Mouse (Mus musculus) left cerebral cortex, adult 6 months (tissue): ENCODE data around the gene Magix. TPM values are rescaled to one million over a fixed set of nuclear protein-coding genes. Genes with fewer than 3 reads are reported as not detected.

ENCODE experiments used
- long read RNA-seq, 2 experiments: library from polyadenylated mRNA; unstranded; transcript quantifications; one replicate each; pipeline ENCODE4 v2.0.0; 2019 to 2020
- polyA plus RNA-seq: library from polyadenylated mRNA; unstranded; fragments of <200 nt; fragmentation: Nextera tagmentation; gene quantifications from 2 replicates; pipeline ENCODE4 v1.2.3, GENCODE M21; 2021

The Magix gene
- 0.20 and 0.41 TPM in 2 replicates for polyA plus RNA-seq
- long read RNA-seq, experiment 1, partial matches to known transcripts: 0 of 2 reads
- long read RNA-seq, experiment 1, other reads (novel, unspliced or antisense): 0 of 2 reads
- long read RNA-seq, experiment 2: 0 reads

DNA sequence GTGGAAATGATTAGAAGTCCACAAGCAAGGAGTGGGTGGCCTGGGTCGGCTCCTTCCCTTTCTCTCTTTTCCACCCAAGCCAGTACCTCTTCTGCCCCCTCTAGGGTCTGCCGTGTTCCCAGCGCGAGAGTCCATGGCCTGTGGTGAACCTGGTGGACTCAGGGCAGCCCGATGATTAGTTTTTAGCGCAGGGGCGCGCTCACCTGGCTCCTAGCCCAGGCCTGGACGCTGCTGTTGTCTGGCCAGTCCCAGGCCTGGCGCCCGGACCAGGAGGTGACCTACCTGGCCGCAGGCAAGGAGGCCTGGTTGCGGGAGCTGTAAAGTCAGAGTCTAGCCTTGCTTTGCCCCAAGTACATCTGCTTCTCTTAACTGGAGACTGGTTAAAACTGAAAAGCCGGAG is at the start of gene Magix:
TSS of gene Magix (minus strand) at position 388 of the 400 bp plus-strand sequence.

DNA sequence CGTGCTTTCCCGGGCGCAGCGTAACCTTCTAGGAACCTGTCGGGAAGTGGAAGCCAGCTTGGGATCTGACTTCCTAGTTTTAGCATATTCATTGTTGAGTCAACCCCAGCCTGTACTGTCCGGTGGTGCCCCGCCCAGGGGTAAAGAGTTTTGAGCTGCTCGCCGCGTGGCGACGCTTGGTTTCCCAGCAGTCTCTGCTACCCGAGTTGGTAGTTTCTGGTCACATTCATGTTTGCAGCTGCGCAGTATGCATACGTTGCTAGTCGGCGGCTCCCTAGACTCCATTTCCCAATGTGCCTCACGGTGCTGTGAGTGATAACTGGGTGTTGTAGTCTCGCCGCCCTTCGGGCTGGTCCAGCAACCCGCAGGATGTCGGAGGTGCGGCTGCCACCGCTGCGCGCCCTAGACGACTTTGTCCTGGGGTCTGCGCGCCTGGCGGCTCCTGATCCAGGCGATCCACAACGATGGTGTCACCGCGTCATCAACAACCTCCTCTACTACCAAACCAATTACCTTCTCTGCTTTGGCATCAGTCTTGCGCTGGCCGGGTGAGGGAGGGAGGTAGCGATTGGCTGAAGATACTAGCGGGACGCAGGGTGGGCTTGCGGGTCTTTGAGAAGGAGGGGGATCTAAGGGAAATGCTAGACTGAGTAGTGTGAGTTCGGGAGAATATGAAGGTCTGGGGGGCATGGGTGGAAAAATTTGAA is 47.3 kb upstream of the Magix start, which contains the start of gene Praf2:
TSS of gene Praf2 (plus strand) at position 225 of the 707 bp plus-strand sequence.

DNA sequence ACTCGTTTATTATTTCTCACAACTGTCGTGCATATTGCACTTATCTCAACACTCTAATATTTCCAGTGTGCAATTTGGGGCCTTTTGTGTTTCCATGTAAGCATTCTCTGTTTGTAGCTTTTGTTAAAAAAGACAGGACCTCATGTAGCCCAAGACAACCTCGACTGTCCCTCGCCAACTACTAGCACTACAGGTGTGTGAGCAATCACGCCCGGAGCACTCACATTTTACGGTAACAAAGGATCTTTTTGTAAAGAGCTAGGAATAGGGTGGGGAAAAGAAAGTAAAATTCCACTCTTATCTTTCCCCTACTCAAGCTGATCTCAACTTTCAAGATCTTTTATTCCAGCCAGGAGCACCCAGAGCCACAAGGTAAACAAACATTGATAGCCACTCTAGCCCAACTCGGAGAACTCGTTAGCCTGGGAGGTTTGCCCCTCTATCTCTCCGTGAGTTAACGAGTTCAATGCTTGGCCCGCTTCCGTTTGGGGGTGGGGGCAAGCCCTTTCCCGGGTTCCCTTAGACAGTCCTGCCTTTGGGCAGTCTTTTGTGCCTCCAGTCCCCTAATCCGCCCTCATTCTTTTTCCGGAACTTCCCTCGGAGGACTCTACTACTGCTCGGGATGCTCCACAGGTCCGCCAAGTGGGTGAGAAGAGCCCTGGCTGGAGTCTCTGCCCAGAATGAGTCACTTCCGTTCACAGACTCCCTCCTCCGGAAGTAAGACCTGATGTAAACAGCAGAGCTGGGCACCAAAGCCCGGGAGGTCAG is 40.6 kb upstream of the Magix start, which contains the start of gene Gm45208:
TSS of gene Gm45208 (plus strand) at position 732 of the 768 bp plus-strand sequence.

DNA sequence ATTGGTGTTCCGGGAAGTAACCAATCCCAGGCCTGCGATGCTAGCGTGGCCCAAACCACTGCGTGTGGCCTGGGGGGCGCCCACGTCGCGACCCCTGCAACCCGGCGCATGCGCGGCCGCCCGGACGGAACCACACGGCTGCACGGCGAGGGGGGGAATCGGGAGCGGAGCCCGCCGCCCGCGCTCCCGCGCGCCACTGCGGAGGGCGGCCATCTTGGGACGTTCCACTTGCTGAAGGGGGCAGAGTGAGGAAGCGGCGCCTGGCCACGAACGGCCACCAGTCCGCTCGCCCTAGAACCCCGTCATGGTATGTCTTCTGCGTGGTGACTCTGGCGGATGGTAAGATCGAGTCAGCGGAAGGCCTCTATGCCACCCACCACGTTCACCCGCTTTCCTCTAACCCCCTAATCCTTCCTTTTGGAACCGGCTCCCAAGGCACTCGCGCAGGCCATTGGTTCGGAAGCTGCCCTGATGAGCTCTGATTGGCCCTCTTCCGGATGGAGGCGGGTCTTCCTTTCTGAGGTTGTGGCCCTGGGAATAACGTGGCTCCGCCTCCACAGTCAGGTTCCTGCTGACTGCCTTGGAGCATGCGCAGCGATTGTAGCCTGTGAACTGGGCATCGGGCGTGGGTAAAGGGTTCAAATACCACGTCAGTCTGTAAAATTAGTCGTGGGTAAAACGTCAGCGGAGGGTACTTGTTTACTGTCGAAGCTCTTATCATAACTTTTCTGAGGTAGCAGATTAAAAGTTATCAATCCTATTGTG is 33.3 kb upstream of the Magix start, which contains the start of gene Wdr45:
TSS of gene Wdr45 (plus strand) at position 199 of the 765 bp plus-strand sequence.

DNA sequence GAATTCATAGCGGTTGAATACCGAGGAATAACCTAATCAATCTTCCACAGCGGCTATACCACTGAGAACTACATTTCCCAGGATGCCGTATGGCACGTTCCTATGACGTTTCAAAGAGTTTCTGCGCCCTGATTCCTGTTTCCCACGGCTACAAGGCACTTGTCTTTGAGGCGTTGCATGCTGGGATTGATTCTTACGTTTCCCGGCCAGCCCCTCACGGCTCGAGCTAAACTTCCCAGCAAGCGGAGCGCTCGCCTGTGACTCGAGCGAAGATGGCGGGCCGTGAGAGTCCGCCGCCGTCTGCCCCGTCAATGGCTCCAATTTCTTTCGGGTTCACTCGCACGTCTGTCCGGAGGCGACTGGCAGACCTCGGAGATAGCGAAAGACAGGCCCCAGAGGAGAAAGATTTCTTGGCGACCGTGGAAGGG is 15.9 kb upstream of the Magix start, which contains the start of gene Gpkow:
TSS of gene Gpkow (plus strand) at position 178 of the 428 bp plus-strand sequence.

DNA sequence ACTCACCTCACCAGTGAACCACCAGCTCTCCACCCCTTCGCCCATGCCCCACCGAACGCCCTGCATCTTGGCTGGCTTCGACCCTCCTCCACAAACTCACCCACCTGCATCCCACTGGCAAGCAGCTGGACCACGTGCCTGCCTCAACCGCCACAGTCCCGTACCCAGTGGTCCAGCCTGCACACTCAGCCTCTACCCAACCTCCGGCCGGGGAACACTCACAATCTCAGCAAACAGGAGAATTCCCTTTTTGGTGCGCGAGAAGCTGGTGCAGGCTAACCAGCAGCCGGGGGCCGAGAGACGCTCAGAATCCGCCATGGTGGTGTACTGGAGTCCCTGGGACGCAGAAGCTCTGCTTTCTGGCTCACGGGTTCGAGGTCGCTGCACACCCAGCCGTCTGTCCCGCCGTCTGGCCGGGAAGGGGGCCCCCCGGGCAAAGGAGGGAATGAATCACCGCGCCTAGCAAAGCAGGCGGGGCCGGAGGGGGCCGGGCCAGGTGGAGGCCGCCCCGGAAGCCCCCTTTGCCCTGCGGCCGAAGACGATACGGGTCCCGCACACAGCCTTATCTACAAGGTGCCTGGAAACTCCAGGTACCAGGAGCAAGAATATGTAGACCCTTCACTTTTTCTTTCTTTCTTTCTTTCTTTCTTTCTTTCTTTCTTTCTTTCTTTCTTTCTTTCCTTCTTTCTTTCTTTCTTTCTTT is 10.0 kb downstream of the Magix start, which contains the start of gene Plp2:
TSS of gene Plp2 (minus strand) at position 470 of the 703 bp plus-strand sequence.

DNA sequence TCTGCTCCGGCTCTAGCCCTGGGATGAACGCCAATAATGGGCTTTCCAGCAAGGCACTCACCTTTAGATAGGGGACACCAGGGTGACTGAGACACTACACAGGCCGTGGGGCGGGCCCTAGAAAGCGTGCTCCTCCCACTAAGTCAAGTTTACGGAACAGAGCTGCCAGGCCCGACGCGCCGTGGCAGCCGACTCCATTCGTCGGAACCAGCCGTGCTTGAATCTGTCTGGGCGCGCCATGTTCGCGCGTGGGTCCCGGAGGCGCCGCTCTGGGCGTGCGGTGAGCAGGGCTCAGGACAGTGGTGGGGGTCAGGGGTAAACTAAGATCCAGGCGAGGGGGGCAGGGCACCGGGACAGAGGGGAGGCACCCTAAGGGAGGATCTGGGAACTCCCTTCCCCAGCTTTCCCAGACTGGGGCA is 23.8 kb downstream of the Magix start, which contains the start of gene Prickle3:
TSS of gene Prickle3 (plus strand) at position 40 of the 419 bp plus-strand sequence.

DNA sequence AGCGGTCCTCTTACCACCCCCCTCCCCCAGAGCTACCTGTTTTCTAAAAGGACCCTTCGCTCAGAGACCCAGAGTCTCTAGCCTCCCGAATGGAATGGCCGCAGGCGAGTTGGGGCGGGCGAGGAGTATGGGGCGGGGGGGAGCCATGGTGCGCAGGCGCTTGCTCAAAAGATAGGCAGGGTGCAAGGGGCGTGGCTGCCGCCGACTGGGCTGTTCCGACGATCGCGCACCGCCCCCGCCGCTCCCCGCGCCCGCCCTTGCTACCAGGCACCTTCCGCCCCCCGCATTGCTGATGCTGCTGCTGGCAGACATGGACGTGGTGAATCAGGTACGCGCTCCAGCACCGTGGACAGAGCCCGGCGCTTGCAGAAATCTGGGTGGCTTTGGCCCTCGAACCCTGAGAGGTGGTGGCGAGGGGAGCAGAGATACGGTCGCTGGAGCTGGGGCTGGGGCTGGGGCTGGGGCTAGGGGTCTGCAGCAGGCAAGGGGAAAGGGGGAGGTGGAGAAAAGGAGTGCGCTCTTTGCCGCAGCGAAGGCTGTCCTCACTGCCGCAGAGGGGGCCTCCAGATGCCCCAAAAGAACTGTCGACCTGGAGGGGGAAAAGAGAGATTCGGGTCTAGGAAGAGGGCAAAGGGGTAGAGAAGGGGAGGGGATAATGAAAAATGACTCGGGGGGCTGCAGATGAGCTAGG is 42.5 kb downstream of the Magix start, which contains the start of gene Syp:
TSS of gene Syp (plus strand) at position 71 of the 691 bp plus-strand sequence.

Other genes with a start within 250 kb of the Magix start
- gene Foxp3, start 107.6 kb downstream of the Magix start, polyA plus RNA-seq: 0.49 TPM in 1 of 2 replicates, not detected in the other
- 3.3 and 13.6 TPM in 2 replicates for gene Ppp1r3f, start 107.0 kb downstream of the Magix start, polyA plus RNA-seq
- gene Ccdc22, start 75.7 kb downstream of the Magix start, polyA plus RNA-seq: 21.8 and 27.4 TPM in 2 replicates
- not detected in 2 replicates for gene Cacna1f, start 74.2 kb downstream of the Magix start, polyA plus RNA-seq
- 229 and 565 TPM in 2 replicates for gene Syp, start 42.8 kb downstream of the Magix start, polyA plus RNA-seq
- 1.1 and 1.3 TPM in 2 replicates for gene Prickle3, start 24.0 kb downstream of the Magix start, polyA plus RNA-seq
- 12.5 and 19.4 TPM in 2 replicates for gene Plp2, start 9.9 kb downstream of the Magix start, polyA plus RNA-seq
- 14.0 and 20.9 TPM in 2 replicates for gene Gpkow, start 15.9 kb upstream of the Magix start, polyA plus RNA-seq
- gene Wdr45, start 33.1 kb upstream of the Magix start, polyA plus RNA-seq: 16.0 and 48.4 TPM in 2 replicates
- gene Gm45208, start 41.0 kb upstream of the Magix start, polyA plus RNA-seq: 0.53 TPM in 1 of 2 replicates, not detected in the other
- 110 and 132 TPM in 2 replicates for gene Praf2, start 47.2 kb upstream of the Magix start, polyA plus RNA-seq
- gene Ccdc120, start 69.7 kb upstream of the Magix start, polyA plus RNA-seq: 7.5 and 8.8 TPM in 2 replicates
- gene Tfe3, start 81.3 kb upstream of the Magix start, polyA plus RNA-seq: 7.3 and 12.4 TPM in 2 replicates
- gene Gripap1, start 108.5 kb upstream of the Magix start, polyA plus RNA-seq: 35.3 and 40.6 TPM in 2 replicates
- gene Kcnd1, start 141.0 kb upstream of the Magix start, polyA plus RNA-seq: 3.7 and 5.4 TPM in 2 replicates
- gene Otud5, start 160.1 kb upstream of the Magix start, polyA plus RNA-seq: 6.5 and 37.5 TPM in 2 replicates
- 34.2 and 39.8 TPM in 2 replicates for gene Pim2, start 197.0 kb upstream of the Magix start, polyA plus RNA-seq
- gene Slc35a2, start 202.8 kb upstream of the Magix start, polyA plus RNA-seq: 17.0 and 19.7 TPM in 2 replicates
- gene Pqbp1, start 218.0 kb upstream of the Magix start, polyA plus RNA-seq: 64.3 and 77.7 TPM in 2 replicates
- gene Timm17b, start 218.1 kb upstream of the Magix start, polyA plus RNA-seq: 52.7 and 64.9 TPM in 2 replicates
- gene Gm10491, start 226.6 kb upstream of the Magix start, polyA plus RNA-seq: not detected in 2 replicates
- gene Gm10490, start 228.3 kb upstream of the Magix start, polyA plus RNA-seq: not detected in 2 replicates
- 460 and 1,161 TPM in 2 replicates for gene Pcsk1n, start 238.6 kb upstream of the Magix start, polyA plus RNA-seq
- gene Eras, start 247.4 kb upstream of the Magix start, polyA plus RNA-seq: not detected in 2 replicates